Mouse (Mus musculus): ENCODE results near the gene Smcr8. TPM values are rescaled to one million over a fixed set of nuclear protein-coding genes. Genes with fewer than 3 reads are reported as not detected.

Smcr8 gene
- polyA plus RNA-seq (2014; fragmentation: Nextera tagmentation; extraction: Ambion mirVana): 8.2 and 9.2 TPM in 2 replicates

GRCm38 (mm10) chr11:60776829-60777740, at the start of gene Smcr8, which contains the start of gene Top3a:
Smcr8 (plus strand) TSS chr11:60777524.
Top3a (minus strand) TSS chr11:60777365.
- no peaks in the 10 kb centered on the region for H3K27me3 ChIP-seq (replicated peaks; ENCODE audit: control insufficient read depth, insufficient read depth, low read length)
- H3K27ac ChIP-seq (ENCODE audit: low read depth): peak within 1 kb of the TSS; percentile 89
- H3K4me2 ChIP-seq (ENCODE audit: low read length): peak within 1 kb of the TSS; percentile 85
- H3K36me3 ChIP-seq (ENCODE audit: control insufficient read depth, insufficient read depth, low read length): peaks cover 8% of the 10 kb centered on the region
- H3K9ac ChIP-seq (ENCODE audit: low read length): peak within 1 kb of the TSS; percentile 83
- under 1% methylated on average over 62 of the region's 62 CpGs for WGBS
- DNase-seq (ENCODE audit: low spot score): peak; percentile 94
- H3K4me3 ChIP-seq (ENCODE audit: low read depth, low read length): peak within 1 kb of the TSS; percentile 96
- peaks cover 51% of the 10 kb centered on the region for H3K4me1 ChIP-seq (replicated peaks; ENCODE audit: control insufficient read depth, insufficient read depth, low read length)
- H3K9me3 ChIP-seq (ENCODE audit: control insufficient read depth, low read length): no peaks in the 10 kb centered on the region
- peak; percentile 96 for ATAC-seq (replicated peaks; ENCODE audit: low FRiP score, low TSS enrichment, low read depth)

GRCm38 (mm10) chr11:60728260-60728761, 49.0 kb upstream of the Smcr8 start, which contains the start of gene Mief2:
Mief2 (plus strand) TSS chr11:60728398.
- peak within 1 kb of the TSS; percentile 74 for H3K4me2 ChIP-seq (ENCODE audit: low read length)
- peak within 1 kb of the TSS; percentile 77 for H3K27ac ChIP-seq (ENCODE audit: low read depth)
- no peaks in the 10 kb centered on the region for H3K27me3 ChIP-seq (replicated peaks; ENCODE audit: control insufficient read depth, insufficient read depth, low read length)
- H3K9ac ChIP-seq (ENCODE audit: low read length): peak within 1 kb of the TSS; percentile 80
- peaks cover 40% of the 10 kb centered on the region for H3K36me3 ChIP-seq (ENCODE audit: control insufficient read depth, insufficient read depth, low read length)
- H3K4me3 ChIP-seq (ENCODE audit: low read depth, low read length): peak within 1 kb of the TSS; percentile 86
- no peaks in the 10 kb centered on the region for H3K9me3 ChIP-seq (ENCODE audit: control insufficient read depth, low read length)
- ATAC-seq (replicated peaks; ENCODE audit: low FRiP score, low TSS enrichment, low read depth): peak; percentile 91
- peak; percentile 92 for DNase-seq (ENCODE audit: low spot score)
- H3K4me1 ChIP-seq (replicated peaks; ENCODE audit: control insufficient read depth, insufficient read depth, low read length): peaks cover 12% of the 10 kb centered on the region
- WGBS: under 1% methylated on average over 44 of the region's 44 CpGs

GRCm38 (mm10) chr11:60729217-60729641, 48.1 kb upstream of the Smcr8 start:
- ATAC-seq (replicated peaks; ENCODE audit: low FRiP score, low TSS enrichment, low read depth) (no peak), DNase-seq (ENCODE audit: low spot score) (no peak)
- no peak overlapping the region for H3K4me3 ChIP-seq (ENCODE audit: low read depth, low read length)
- no peaks in the 10 kb centered on the region for H3K9me3 ChIP-seq (ENCODE audit: control insufficient read depth, low read length)
- H3K4me2 ChIP-seq (ENCODE audit: low read length): peak overlapping the region; percentile 74; the same call in 1 of the 2 replicates
- no peak overlapping the region for H3K9ac ChIP-seq (ENCODE audit: low read length)
- H3K27me3 ChIP-seq (replicated peaks; ENCODE audit: control insufficient read depth, insufficient read depth, low read length): no peaks in the 10 kb centered on the region
- WGBS: 78% methylated on average over 6 of the region's 6 CpGs
- peaks cover 31% of the 10 kb centered on the region for H3K36me3 ChIP-seq (ENCODE audit: control insufficient read depth, insufficient read depth, low read length)
- peaks cover 12% of the 10 kb centered on the region for H3K4me1 ChIP-seq (replicated peaks; ENCODE audit: control insufficient read depth, insufficient read depth, low read length)
- no peak overlapping the region for H3K27ac ChIP-seq (ENCODE audit: low read depth)

GRCm38 (mm10) chr11:60730169-60730568, 47.2 kb upstream of the Smcr8 start:
- no peak overlapping the region for H3K4me3 ChIP-seq (ENCODE audit: low read depth, low read length)
- 80% methylated on average over 9 of the region's 9 CpGs for WGBS
- no peaks in the 10 kb centered on the region for H3K9me3 ChIP-seq (ENCODE audit: control insufficient read depth, low read length)
- no peaks in the 10 kb centered on the region for H3K27me3 ChIP-seq (replicated peaks; ENCODE audit: control insufficient read depth, insufficient read depth, low read length)
- H3K9ac ChIP-seq (ENCODE audit: low read length): no peak overlapping the region
- peaks cover 23% of the 10 kb centered on the region for H3K36me3 ChIP-seq (ENCODE audit: control insufficient read depth, insufficient read depth, low read length)
- H3K4me1 ChIP-seq (replicated peaks; ENCODE audit: control insufficient read depth, insufficient read depth, low read length): peaks cover 12% of the 10 kb centered on the region
- no peak for ATAC-seq (replicated peaks; ENCODE audit: low FRiP score, low TSS enrichment, low read depth)
- DNase-seq (ENCODE audit: low spot score): no peak
- no peak overlapping the region for H3K27ac ChIP-seq (ENCODE audit: low read depth)
- H3K4me2 ChIP-seq (ENCODE audit: low read length): no peak overlapping the region

GRCm38 (mm10) chr11:60731251-60731650, 46.1 kb upstream of the Smcr8 start:
- Histone ChIP-seq H3K4me3 (ENCODE audit: low read depth, low read length) (no peak overlapping the region; the same call in 1 of the 2 replicates), H3K27ac (ENCODE audit: low read depth) (no peak overlapping the region), H3K4me2 (ENCODE audit: low read length) (no peak overlapping the region), H3K27me3 (replicated peaks; ENCODE audit: control insufficient read depth, insufficient read depth, low read length) (no peaks in the 10 kb centered on the region), H3K9me3 (ENCODE audit: control insufficient read depth, low read length) (no peaks in the 10 kb centered on the region), H3K9ac (ENCODE audit: low read length) (no peak overlapping the region), H3K36me3 (ENCODE audit: control insufficient read depth, insufficient read depth, low read length) (peaks cover 23% of the 10 kb centered on the region), H3K4me1 (replicated peaks; ENCODE audit: control insufficient read depth, insufficient read depth, low read length) (peaks cover 11% of the 10 kb centered on the region)
- ATAC-seq (replicated peaks; ENCODE audit: low FRiP score, low TSS enrichment, low read depth) (no peak), DNase-seq (ENCODE audit: low spot score) (no peak)
- 92% methylated on average over 14 of the region's 14 CpGs for WGBS

GRCm38 (mm10) chr11:60734206-60734605, 43.1 kb upstream of the Smcr8 start:
- DNase-seq (ENCODE audit: low spot score) (no peak), ATAC-seq (replicated peaks; ENCODE audit: low FRiP score, low TSS enrichment, low read depth) (no peak)
- no peak overlapping the region for H3K9ac ChIP-seq (ENCODE audit: low read length)
- H3K4me1 ChIP-seq (replicated peaks; ENCODE audit: control insufficient read depth, insufficient read depth, low read length): no peaks in the 10 kb centered on the region
- peaks cover 25% of the 10 kb centered on the region for H3K36me3 ChIP-seq (ENCODE audit: control insufficient read depth, insufficient read depth, low read length)
- no peak overlapping the region for H3K4me3 ChIP-seq (ENCODE audit: low read depth, low read length)
- H3K4me2 ChIP-seq (ENCODE audit: low read length): no peak overlapping the region
- WGBS: 75% methylated on average over 2 of the region's 2 CpGs
- no peaks in the 10 kb centered on the region for H3K9me3 ChIP-seq (ENCODE audit: control insufficient read depth, low read length)
- H3K27ac ChIP-seq (ENCODE audit: low read depth): no peak overlapping the region
- H3K27me3 ChIP-seq (replicated peaks; ENCODE audit: control insufficient read depth, insufficient read depth, low read length): no peaks in the 10 kb centered on the region

GRCm38 (mm10) chr11:60735191-60735590, 42.1 kb upstream of the Smcr8 start:
- Histone ChIP-seq H3K9me3 (ENCODE audit: control insufficient read depth, low read length) (no peaks in the 10 kb centered on the region), H3K4me2 (ENCODE audit: low read length) (no peak overlapping the region), H3K4me1 (replicated peaks; ENCODE audit: control insufficient read depth, insufficient read depth, low read length) (no peaks in the 10 kb centered on the region), H3K36me3 (ENCODE audit: control insufficient read depth, insufficient read depth, low read length) (peaks cover 35% of the 10 kb centered on the region), H3K4me3 (ENCODE audit: low read depth, low read length) (no peak overlapping the region), H3K27ac (ENCODE audit: low read depth) (no peak overlapping the region), H3K9ac (ENCODE audit: low read length) (no peak overlapping the region), H3K27me3 (replicated peaks; ENCODE audit: control insufficient read depth, insufficient read depth, low read length) (no peaks in the 10 kb centered on the region)
- DNase-seq (ENCODE audit: low spot score) (no peak), ATAC-seq (replicated peaks; ENCODE audit: low FRiP score, low TSS enrichment, low read depth) (no peak)
- WGBS: 73% methylated on average over 5 of the region's 5 CpGs

- WGBS: 84% methylated on average over 3 of the region's 3 CpGs
- Histone ChIP-seq H3K36me3 (ENCODE audit: control insufficient read depth, insufficient read depth, low read length) (peaks cover 40% of the 10 kb centered on the region), H3K9me3 (ENCODE audit: control insufficient read depth, low read length) (no peaks in the 10 kb centered on the region), H3K27me3 (replicated peaks; ENCODE audit: control insufficient read depth, insufficient read depth, low read length) (no peaks in the 10 kb centered on the region), H3K4me1 (replicated peaks; ENCODE audit: control insufficient read depth, insufficient read depth, low read length) (no peaks in the 10 kb centered on the region), H3K27ac (ENCODE audit: low read depth) (no peak overlapping the region), H3K9ac (ENCODE audit: low read length) (no peak overlapping the region), H3K4me3 (ENCODE audit: low read depth, low read length) (no peak overlapping the region), H3K4me2 (ENCODE audit: low read length) (no peak overlapping the region)
- no peak for ATAC-seq (replicated peaks; ENCODE audit: low FRiP score, low TSS enrichment, low read depth)
- no peak for DNase-seq (ENCODE audit: low spot score)
Observed at GRCm38 (mm10) chr11:60736491-60736890, 40.8 kb upstream of the Smcr8 start.
